Mouse (Mus musculus): ENCODE measurements around the gene Epb41. TPM values are rescaled to one million over a fixed set of nuclear protein-coding genes. Genes with fewer than 3 reads are reported as not detected.

The Epb41 gene
- total and polyA plus RNA-seq, 2 experiments, result 29.6 to 46.8 TPM

DNA sequence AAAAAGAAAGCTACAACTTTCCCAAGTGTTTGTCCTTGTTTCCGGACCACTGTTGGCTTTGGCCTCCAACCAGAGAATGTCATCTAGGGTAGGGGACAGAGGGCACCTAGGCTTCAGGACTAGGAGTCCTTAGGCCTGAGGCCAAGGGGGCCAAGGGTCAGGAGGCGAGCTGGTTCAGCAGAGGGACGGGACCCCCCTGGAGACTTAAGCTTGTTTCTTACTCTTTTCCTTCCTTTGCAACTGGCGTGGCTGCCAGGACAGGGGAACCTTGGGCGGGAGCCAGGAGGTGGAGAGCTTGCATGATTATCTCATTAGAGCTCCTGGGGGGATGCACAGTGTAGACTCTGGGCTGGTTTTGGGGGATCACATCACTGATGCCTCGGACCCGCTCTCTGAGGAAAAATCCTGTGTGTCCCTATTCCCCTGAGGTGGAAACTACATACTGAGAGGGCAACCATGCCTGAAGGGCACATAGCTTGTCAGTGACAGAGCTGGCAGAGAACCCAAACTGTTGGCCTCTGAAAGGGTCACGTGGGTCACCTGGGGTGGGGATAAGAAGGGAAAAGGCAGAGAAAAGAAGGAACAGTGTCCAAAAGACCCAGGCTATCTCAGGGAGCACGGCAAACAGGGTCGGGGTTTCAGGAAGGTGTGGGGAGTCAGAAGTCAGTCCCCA lies 8.9 kb downstream of the Epb41 start:
- peak; percentile 87 for DNase-seq (ENCODE audit: extremely low read depth, low read depth, low spot score)
- Histone ChIP-seq H3K27ac (replicated peaks; ENCODE audit: insufficient read depth, low read depth, low read length) (peak overlapping the region; percentile 94), H3K79me2 (ENCODE audit: control insufficient read depth, insufficient read depth, low read length) (peaks cover 43% of the 10 kb centered on the region), H3K4me3 (ENCODE audit: insufficient read depth, low read depth, low read length) (no peak overlapping the region), H3K4me1 (ENCODE audit: control insufficient read depth, insufficient read depth, low read length) (peaks cover 62% of the 10 kb centered on the region), H3K36me3 (ENCODE audit: control insufficient read depth, insufficient read depth, low read length) (peaks cover 2% of the 10 kb centered on the region; the same call in 1 of the 2 replicates), H3K27me3 (ENCODE audit: control insufficient read depth, insufficient read depth, low read length) (no peaks in the 10 kb centered on the region), H3K9ac (ENCODE audit: low read depth, low read length) (peak overlapping the region; percentile 33; the same call in 1 of the 2 replicates)
- TF ChIP-seq POLR2A (IDR thresholded peaks at IDR 0.05; ENCODE audit: extremely low read depth, insufficient read depth, low read length), result no peak
- no peak for TF ChIP-seq CTCF (IDR thresholded peaks at IDR 0.05; ENCODE audit: low read depth, low read length)
- WGBS, result 12% methylated on average over 10 of the region's 10 CpGs

DNA sequence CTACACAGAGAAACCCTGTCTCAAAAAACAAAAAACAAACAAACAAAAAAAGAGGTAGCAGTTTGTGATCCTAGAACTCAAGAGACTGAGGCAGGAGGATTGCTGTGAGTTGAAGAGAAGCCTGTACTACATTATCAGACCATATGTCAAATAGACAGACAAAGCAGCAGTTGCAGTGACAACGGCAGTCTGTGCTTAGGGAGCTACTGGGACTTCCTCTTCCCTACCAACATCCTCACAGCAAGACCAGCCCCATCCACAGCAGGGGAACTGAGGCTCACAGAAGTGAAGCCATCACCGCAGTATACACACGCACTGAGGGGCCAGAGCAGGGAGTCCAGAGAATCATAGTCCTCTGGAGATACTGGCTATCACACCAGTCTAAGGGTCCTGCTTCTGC lies 9.5 kb downstream of the Epb41 start:
- Histone ChIP-seq H3K36me3 (ENCODE audit: control insufficient read depth, insufficient read depth, low read length) (peaks cover 2% of the 10 kb centered on the region; the same call in 1 of the 2 replicates), H3K27ac (replicated peaks; ENCODE audit: insufficient read depth, low read depth, low read length) (peak overlapping the region; percentile 80), H3K4me3 (ENCODE audit: insufficient read depth, low read depth, low read length) (no peak overlapping the region), H3K79me2 (ENCODE audit: control insufficient read depth, insufficient read depth, low read length) (peaks cover 41% of the 10 kb centered on the region), H3K9ac (ENCODE audit: low read depth, low read length) (peak overlapping the region; percentile 49), H3K4me1 (ENCODE audit: control insufficient read depth, insufficient read depth, low read length) (peaks cover 62% of the 10 kb centered on the region), H3K27me3 (ENCODE audit: control insufficient read depth, insufficient read depth, low read length) (no peaks in the 10 kb centered on the region)
- 7% methylated on average over 3 of the region's 3 CpGs for WGBS
- no peak for TF ChIP-seq POLR2A (IDR thresholded peaks at IDR 0.05; ENCODE audit: extremely low read depth, insufficient read depth, low read length)
- no peak for DNase-seq (ENCODE audit: extremely low read depth, low read depth, low spot score)

DNA sequence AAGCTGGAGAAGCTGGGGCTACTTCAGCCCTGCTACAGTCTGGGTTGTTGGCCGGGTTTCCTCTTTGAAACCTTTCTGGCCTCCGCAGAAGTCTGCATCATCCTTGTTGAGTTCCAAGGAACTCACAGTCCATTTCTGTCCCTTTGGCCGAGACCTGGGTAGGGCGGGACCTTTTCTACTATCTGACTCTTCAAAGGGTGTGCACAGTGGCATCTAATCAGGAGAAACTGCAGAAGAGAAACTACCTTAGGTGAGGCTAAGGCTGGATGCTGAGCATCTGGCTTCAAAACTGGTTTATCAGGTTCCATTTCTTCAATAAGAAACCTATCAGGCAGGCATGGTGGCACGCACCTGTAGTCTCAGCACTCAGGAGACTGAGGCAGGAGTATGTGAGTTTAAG lies 10.6 kb downstream of the Epb41 start:
- Histone ChIP-seq H3K9ac (ENCODE audit: low read depth, low read length) (no peak overlapping the region), H3K79me2 (ENCODE audit: control insufficient read depth, insufficient read depth, low read length) (peaks cover 46% of the 10 kb centered on the region), H3K27ac (replicated peaks; ENCODE audit: insufficient read depth, low read depth, low read length) (peak overlapping the region; percentile 12; the same call in 1 of the 2 replicates), H3K4me3 (ENCODE audit: insufficient read depth, low read depth, low read length) (no peak overlapping the region), H3K4me1 (ENCODE audit: control insufficient read depth, insufficient read depth, low read length) (peaks cover 62% of the 10 kb centered on the region), H3K27me3 (ENCODE audit: control insufficient read depth, insufficient read depth, low read length) (no peaks in the 10 kb centered on the region), H3K36me3 (ENCODE audit: control insufficient read depth, insufficient read depth, low read length) (no peaks in the 10 kb centered on the region)
- TF ChIP-seq POLR2A (IDR thresholded peaks at IDR 0.05; ENCODE audit: extremely low read depth, insufficient read depth, low read length) (no peak), CTCF (IDR thresholded peaks at IDR 0.05; ENCODE audit: low read depth, low read length) (no peak)
- 76% methylated on average over 5 of the region's 5 CpGs for WGBS
- no peak for DNase-seq (ENCODE audit: extremely low read depth, low read depth, low spot score)

DNA sequence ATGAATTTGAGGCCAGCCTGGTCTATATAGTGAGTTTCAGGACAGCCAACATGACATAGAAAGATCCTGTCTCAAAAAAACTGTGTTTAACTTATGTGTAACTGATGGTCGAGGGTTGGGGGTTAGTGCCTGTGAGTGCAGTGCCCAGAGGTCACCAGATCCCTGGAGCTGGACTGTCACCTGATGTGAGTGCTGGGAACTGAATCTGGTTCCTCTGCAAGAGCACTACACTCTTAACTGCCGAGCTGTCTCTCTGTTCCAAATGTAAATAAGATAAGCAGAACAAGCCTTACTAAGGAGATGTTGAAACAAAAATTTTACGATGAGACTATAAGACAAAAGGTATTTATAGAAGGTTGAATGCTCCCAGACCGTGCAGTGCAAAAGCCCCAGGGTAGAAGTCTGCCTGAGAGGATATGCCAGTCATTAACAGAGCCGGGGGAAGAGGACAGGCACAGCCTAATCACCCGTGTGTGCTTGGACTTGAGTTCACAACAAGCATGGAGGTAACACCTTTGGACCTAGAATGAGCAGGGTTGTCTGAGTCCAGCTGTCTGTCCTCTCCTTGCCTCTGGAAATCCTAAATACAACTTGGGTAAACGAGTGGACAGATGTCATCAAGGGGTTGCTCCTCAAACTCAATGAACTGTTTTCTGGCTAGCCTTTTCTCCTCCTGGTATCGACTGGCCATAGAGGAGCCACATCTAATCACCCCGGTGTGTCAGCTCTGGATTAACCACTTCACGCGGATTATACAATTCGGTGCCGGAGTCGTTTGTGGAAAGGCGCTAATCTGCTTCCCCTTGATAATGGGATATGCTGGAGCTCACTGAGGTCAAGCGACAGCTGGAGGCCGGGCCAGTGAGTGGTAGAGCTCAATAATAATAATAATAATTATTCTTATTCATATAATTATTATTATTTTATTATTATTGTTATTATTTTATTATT lies 11.9 kb downstream of the Epb41 start:
- DNase-seq (ENCODE audit: extremely low read depth, low read depth, low spot score), result peak; percentile 86
- Histone ChIP-seq H3K79me2 (ENCODE audit: control insufficient read depth, insufficient read depth, low read length) (peaks cover 51% of the 10 kb centered on the region), H3K36me3 (ENCODE audit: control insufficient read depth, insufficient read depth, low read length) (no peaks in the 10 kb centered on the region), H3K27me3 (ENCODE audit: control insufficient read depth, insufficient read depth, low read length) (no peaks in the 10 kb centered on the region), H3K9ac (ENCODE audit: low read depth, low read length) (peak overlapping the region; percentile 12; the same call in 1 of the 2 replicates), H3K27ac (replicated peaks; ENCODE audit: insufficient read depth, low read depth, low read length) (peak overlapping the region; percentile 64), H3K4me1 (ENCODE audit: control insufficient read depth, insufficient read depth, low read length) (peaks cover 61% of the 10 kb centered on the region), H3K4me3 (ENCODE audit: insufficient read depth, low read depth, low read length) (no peak overlapping the region)
- WGBS, result 48% methylated on average over 17 of the region's 17 CpGs
- no peak for TF ChIP-seq CTCF (IDR thresholded peaks at IDR 0.05; ENCODE audit: low read depth, low read length)
- TF ChIP-seq POLR2A (IDR thresholded peaks at IDR 0.05; ENCODE audit: extremely low read depth, insufficient read depth, low read length), result no peak

DNA sequence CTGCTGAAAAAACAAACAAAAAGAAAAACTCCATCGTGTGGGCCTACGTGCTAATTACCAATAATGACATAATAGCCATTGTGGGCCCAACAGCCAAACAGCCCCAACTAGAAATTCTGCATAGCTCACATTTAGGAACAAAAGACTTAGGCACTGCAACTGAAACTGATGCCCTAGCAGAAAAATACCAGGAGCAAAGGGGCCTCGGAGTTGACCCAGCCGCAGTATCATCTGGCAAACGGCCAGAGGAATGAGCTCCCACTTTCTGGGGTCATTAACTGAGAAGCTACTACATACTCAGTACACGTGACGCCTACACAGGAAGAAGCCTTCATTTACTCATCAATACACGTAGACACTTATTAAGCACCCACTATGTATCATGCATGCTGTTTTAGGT lies 12.8 kb downstream of the Epb41 start:
- Histone ChIP-seq H3K9ac (ENCODE audit: low read depth, low read length) (no peak overlapping the region), H3K4me1 (ENCODE audit: control insufficient read depth, insufficient read depth, low read length) (peaks cover 58% of the 10 kb centered on the region), H3K27ac (replicated peaks; ENCODE audit: insufficient read depth, low read depth, low read length) (no peak overlapping the region), H3K79me2 (ENCODE audit: control insufficient read depth, insufficient read depth, low read length) (peaks cover 50% of the 10 kb centered on the region), H3K4me3 (ENCODE audit: insufficient read depth, low read depth, low read length) (no peak overlapping the region), H3K27me3 (ENCODE audit: control insufficient read depth, insufficient read depth, low read length) (no peaks in the 10 kb centered on the region), H3K36me3 (ENCODE audit: control insufficient read depth, insufficient read depth, low read length) (no peaks in the 10 kb centered on the region)
- 33% methylated on average over 8 of the region's 8 CpGs for WGBS
- no peak for DNase-seq (ENCODE audit: extremely low read depth, low read depth, low spot score)
- TF ChIP-seq POLR2A (IDR thresholded peaks at IDR 0.05; ENCODE audit: extremely low read depth, insufficient read depth, low read length) (no peak), CTCF (IDR thresholded peaks at IDR 0.05; ENCODE audit: low read depth, low read length) (no peak)

Data from liver, adult 2 months (tissue).